Mouse (Mus musculus) liver, embryonic 14.5 days (tissue): ENCODE measurements around the gene Ctnnd1.

Experiments used
- CTCF ChIP-seq: IDR thresholded peaks from 2 replicates; pipeline ENCODE4 v1.5.1; 2016; ENCODE audit warnings: antibody characterized with exemption, low read depth, control low read depth
- EP300 ChIP-seq: IDR thresholded peaks from 2 replicates; pipeline ENCODE4 v1.6.1; 2016; ENCODE audit warnings: antibody characterized with exemption, low read depth

DNA sequence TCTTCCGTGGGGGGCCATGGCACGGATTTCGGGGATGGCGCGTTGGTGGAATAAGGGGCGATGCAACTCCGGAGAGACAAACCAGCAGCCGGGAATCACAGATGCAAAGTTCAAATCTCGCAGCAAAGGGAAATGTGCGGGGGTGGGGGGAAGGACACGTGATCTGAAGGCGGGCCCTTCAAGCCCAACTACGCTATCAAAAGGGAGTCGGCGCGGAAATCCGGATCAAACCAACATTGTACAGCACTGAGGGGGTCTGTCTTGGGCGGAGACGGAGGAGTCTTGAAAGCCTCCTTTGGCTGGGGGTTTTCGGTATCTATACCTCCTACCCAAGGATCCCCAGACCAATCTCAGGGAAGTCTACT, 20.0 kb upstream of the Ctnnd1 start, which contains the start of gene Selenoh:
- no peak for TF ChIP-seq CTCF
- 0 out of 2 replicates have a peak, but pooled peaks have one; percentile 9 for TF ChIP-seq EP300
